Mouse (Mus musculus): ENCODE data around the gene Gm27179. TPM values are rescaled to one million over a fixed set of nuclear protein-coding genes. Genes with fewer than 3 reads are reported as not detected.
"Not testable (repeated sequence)": the region's sequence is repeated elsewhere in the genome, so short reads cannot be mapped to it uniquely, and the experiment has no call there.

The Gm27179 gene
- polyA plus RNA-seq, 1 experiment from 2014 or later = not detected

- not testable (repeated sequence) for H3K4me2 ChIP-seq; H3K4me3 ChIP-seq (ENCODE audit: low read depth, low read length); H3K9ac ChIP-seq (ENCODE audit: low read depth, low read length); H3K4me1 ChIP-seq (replicated peaks; ENCODE audit: control insufficient read depth, insufficient read depth, low read length); H3K36me3 ChIP-seq (ENCODE audit: control insufficient read depth, insufficient read depth, low read length); H3K27ac ChIP-seq (ENCODE audit: low read depth, low read length); DNase-seq (ENCODE audit: low spot score); H3K27me3 ChIP-seq (replicated peaks; ENCODE audit: control insufficient read depth, insufficient read depth, low read length); H3K9me3 ChIP-seq (ENCODE audit: control insufficient read depth, low read length)
- ATAC-seq (replicated peaks; ENCODE audit: low FRiP score) = peak; percentile 88
- no CpG with 5 or more reads among the region's 7 CpGs for WGBS
Observed at GRCm38 (mm10) chr14:69536539-69536938, 24.2 kb upstream of the Gm27179 start.

DNA sequence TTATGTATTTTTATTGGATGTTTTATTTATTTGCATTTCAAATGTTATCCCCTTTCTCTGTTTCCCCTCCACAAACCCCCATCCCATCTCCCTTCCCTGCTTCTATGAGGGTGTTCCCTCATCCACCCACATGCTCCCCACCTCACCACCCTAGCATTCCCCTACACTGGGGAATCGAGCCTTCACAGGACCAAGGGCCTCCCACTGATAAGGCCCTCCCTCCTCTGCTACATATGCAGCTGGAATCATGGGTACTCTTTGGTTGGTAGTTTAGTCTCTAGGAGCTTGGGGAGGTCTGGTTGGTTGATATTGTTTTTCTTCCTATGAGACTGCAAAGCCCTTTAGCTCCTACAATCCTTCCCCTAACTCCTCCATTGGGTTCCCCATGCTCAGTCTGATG lies 13.9 kb upstream of the Gm27179 start:
- not testable (repeated sequence) for H3K27ac ChIP-seq (ENCODE audit: low read depth, low read length); H3K27me3 ChIP-seq (replicated peaks; ENCODE audit: control insufficient read depth, insufficient read depth, low read length); H3K36me3 ChIP-seq (ENCODE audit: control insufficient read depth, insufficient read depth, low read length); H3K9ac ChIP-seq (ENCODE audit: low read depth, low read length); H3K4me3 ChIP-seq (ENCODE audit: low read depth, low read length); H3K4me2 ChIP-seq; DNase-seq (ENCODE audit: low spot score); H3K4me1 ChIP-seq (replicated peaks; ENCODE audit: control insufficient read depth, insufficient read depth, low read length); H3K9me3 ChIP-seq (ENCODE audit: control insufficient read depth, low read length)
- ATAC-seq (replicated peaks; ENCODE audit: low FRiP score) = peak; percentile 80
- no CpG with 5 or more reads among the region's 1 CpGs for WGBS

GRCm38 (mm10) chr14:69523001-69523400 lies 10.7 kb upstream of the Gm27179 start:
- not testable (repeated sequence) for DNase-seq (ENCODE audit: low spot score)
- no CpG with 5 or more reads among the region's 1 CpGs for WGBS
- peak; percentile 95 for ATAC-seq (replicated peaks; ENCODE audit: low FRiP score)

DNA sequence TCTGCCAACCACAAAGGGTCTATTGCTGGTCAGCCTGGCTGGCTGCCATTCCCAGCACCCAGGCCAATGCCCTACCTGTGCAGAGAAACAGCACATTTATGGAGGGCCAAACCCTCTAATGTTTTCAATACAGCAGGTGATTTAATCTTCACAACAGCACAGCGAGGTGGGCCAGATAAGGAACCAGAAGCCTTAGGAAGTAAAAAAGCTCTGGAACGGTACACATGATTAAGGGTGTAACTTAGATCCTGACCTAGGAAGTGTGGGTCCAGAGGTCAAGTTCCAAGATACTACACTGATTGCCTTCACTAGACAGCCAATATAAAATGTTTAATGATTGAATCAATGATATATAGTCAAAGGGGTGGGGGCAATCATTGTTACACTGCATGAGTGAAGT lies 8.5 kb upstream of the Gm27179 start:
- not testable (repeated sequence) for H3K9me3 ChIP-seq (ENCODE audit: control insufficient read depth, low read length); H3K9ac ChIP-seq (ENCODE audit: low read depth, low read length); H3K4me3 ChIP-seq (ENCODE audit: low read depth, low read length); H3K27me3 ChIP-seq (replicated peaks; ENCODE audit: control insufficient read depth, insufficient read depth, low read length); DNase-seq (ENCODE audit: low spot score); H3K4me2 ChIP-seq; H3K4me1 ChIP-seq (replicated peaks; ENCODE audit: control insufficient read depth, insufficient read depth, low read length); H3K36me3 ChIP-seq (ENCODE audit: control insufficient read depth, insufficient read depth, low read length); H3K27ac ChIP-seq (ENCODE audit: low read depth, low read length); ATAC-seq (replicated peaks; ENCODE audit: low FRiP score)
- no CpG with 5 or more reads among the region's 2 CpGs for WGBS

More at GRCm38 (mm10) chr14:69523001-69523400, 10.7 kb upstream of the Gm27179 start:
- not testable (repeated sequence) for H3K27me3 ChIP-seq (replicated peaks; ENCODE audit: control insufficient read depth, insufficient read depth, low read length); H3K4me3 ChIP-seq (ENCODE audit: low read depth, low read length); H3K9ac ChIP-seq (ENCODE audit: low read depth, low read length); H3K36me3 ChIP-seq (ENCODE audit: control insufficient read depth, insufficient read depth, low read length); H3K27ac ChIP-seq (ENCODE audit: low read depth, low read length); H3K4me1 ChIP-seq (replicated peaks; ENCODE audit: control insufficient read depth, insufficient read depth, low read length); H3K4me2 ChIP-seq; H3K9me3 ChIP-seq (ENCODE audit: control insufficient read depth, low read length)

- H3K27ac ChIP-seq (ENCODE audit: low read depth, low read length); H3K4me2 ChIP-seq; H3K4me1 ChIP-seq (replicated peaks; ENCODE audit: control insufficient read depth, insufficient read depth, low read length); DNase-seq (ENCODE audit: low spot score); H3K4me3 ChIP-seq (ENCODE audit: low read depth, low read length); H3K36me3 ChIP-seq (ENCODE audit: control insufficient read depth, insufficient read depth, low read length); ATAC-seq (replicated peaks; ENCODE audit: low FRiP score); H3K9me3 ChIP-seq (ENCODE audit: control insufficient read depth, low read length); H3K9ac ChIP-seq (ENCODE audit: low read depth, low read length); H3K27me3 ChIP-seq (replicated peaks; ENCODE audit: control insufficient read depth, insufficient read depth, low read length): not testable (repeated sequence)
- no CpG with 5 or more reads among the region's 1 CpGs for WGBS
Observed at GRCm38 (mm10) chr14:69507000-69507399, 5.3 kb downstream of the Gm27179 start.

GRCm38 (mm10) chr14:69503174-69503573 lies 9.2 kb downstream of the Gm27179 start, which contains the start of gene Gm16867:
Gm16867 (minus strand) TSS chr14:69503362.
- H3K36me3 ChIP-seq (ENCODE audit: control insufficient read depth, insufficient read depth, low read length); H3K4me3 ChIP-seq (ENCODE audit: low read depth, low read length); H3K9ac ChIP-seq (ENCODE audit: low read depth, low read length); DNase-seq (ENCODE audit: low spot score); H3K27me3 ChIP-seq (replicated peaks; ENCODE audit: control insufficient read depth, insufficient read depth, low read length); H3K27ac ChIP-seq (ENCODE audit: low read depth, low read length); H3K9me3 ChIP-seq (ENCODE audit: control insufficient read depth, low read length); H3K4me2 ChIP-seq; H3K4me1 ChIP-seq (replicated peaks; ENCODE audit: control insufficient read depth, insufficient read depth, low read length): not testable (repeated sequence)
- peak; percentile 97 for ATAC-seq (replicated peaks; ENCODE audit: low FRiP score)
- no CpG with 5 or more reads among the region's 29 CpGs for WGBS

GRCm38 (mm10) chr14:69502440-69503150 lies 9.8 kb downstream of the Gm27179 start:
- H3K4me2 ChIP-seq; H3K9me3 ChIP-seq (ENCODE audit: control insufficient read depth, low read length); DNase-seq (ENCODE audit: low spot score); H3K27me3 ChIP-seq (replicated peaks; ENCODE audit: control insufficient read depth, insufficient read depth, low read length); H3K9ac ChIP-seq (ENCODE audit: low read depth, low read length); H3K4me1 ChIP-seq (replicated peaks; ENCODE audit: control insufficient read depth, insufficient read depth, low read length); ATAC-seq (replicated peaks; ENCODE audit: low FRiP score); H3K36me3 ChIP-seq (ENCODE audit: control insufficient read depth, insufficient read depth, low read length); H3K27ac ChIP-seq (ENCODE audit: low read depth, low read length); H3K4me3 ChIP-seq (ENCODE audit: low read depth, low read length): not testable (repeated sequence)
- WGBS = no CpG with 5 or more reads among the region's 73 CpGs

GRCm38 (mm10) chr14:69496259-69496658 lies 16.1 kb downstream of the Gm27179 start:
- not testable (repeated sequence) for H3K4me2 ChIP-seq; H3K9me3 ChIP-seq (ENCODE audit: control insufficient read depth, low read length); H3K36me3 ChIP-seq (ENCODE audit: control insufficient read depth, insufficient read depth, low read length); H3K27me3 ChIP-seq (replicated peaks; ENCODE audit: control insufficient read depth, insufficient read depth, low read length); H3K4me3 ChIP-seq (ENCODE audit: low read depth, low read length); ATAC-seq (replicated peaks; ENCODE audit: low FRiP score); H3K9ac ChIP-seq (ENCODE audit: low read depth, low read length); H3K27ac ChIP-seq (ENCODE audit: low read depth, low read length); DNase-seq (ENCODE audit: low spot score); H3K4me1 ChIP-seq (replicated peaks; ENCODE audit: control insufficient read depth, insufficient read depth, low read length)

GRCm38 (mm10) chr14:69494946-69495345 lies 17.4 kb downstream of the Gm27179 start:
- not testable (repeated sequence) for DNase-seq (ENCODE audit: low spot score); H3K4me2 ChIP-seq; H3K27ac ChIP-seq (ENCODE audit: low read depth, low read length); H3K4me1 ChIP-seq (replicated peaks; ENCODE audit: control insufficient read depth, insufficient read depth, low read length); H3K9ac ChIP-seq (ENCODE audit: low read depth, low read length); H3K9me3 ChIP-seq (ENCODE audit: control insufficient read depth, low read length); H3K36me3 ChIP-seq (ENCODE audit: control insufficient read depth, insufficient read depth, low read length); H3K4me3 ChIP-seq (ENCODE audit: low read depth, low read length); H3K27me3 ChIP-seq (replicated peaks; ENCODE audit: control insufficient read depth, insufficient read depth, low read length)
- peak; percentile 58; the same call in 1 of the 2 replicates for ATAC-seq (replicated peaks; ENCODE audit: low FRiP score)
- WGBS = no CpG with 5 or more reads among the region's 2 CpGs

Data from liver, embryonic 11.5 days (tissue).